Mouse (Mus musculus) ES-CJ7 (cell line): ENCODE measurements at regions not wholly inside any gene's neighbourhood (a gene's known extent, or its start where the extent isn't known, plus 50 kb on each side); places are given as distances from the start of the nearest gene placed in this dataset.

ENCODE experiments used
- DNase-seq: peaks from one replicate; pipeline ENCODE4 v3.0.0; 2011; ENCODE audit warnings: low read depth, low spot score

- no peak for DNase-seq
Measured at GRCm38 (mm10) chr15:61514324-61514723, 591.5 kb upstream of the A1bg start.

GRCm38 (mm10) chr15:61508806-61509205 lies 586.0 kb upstream of the A1bg start:
- no peak for DNase-seq

GRCm38 (mm10) chr15:61506361-61506897 lies 583.6 kb upstream of the A1bg start:
- peak; percentile 4 for DNase-seq

- DNase-seq: no peak
Measured at GRCm38 (mm10) chr15:61503436-61503835, 580.6 kb upstream of the A1bg start.

DNA sequence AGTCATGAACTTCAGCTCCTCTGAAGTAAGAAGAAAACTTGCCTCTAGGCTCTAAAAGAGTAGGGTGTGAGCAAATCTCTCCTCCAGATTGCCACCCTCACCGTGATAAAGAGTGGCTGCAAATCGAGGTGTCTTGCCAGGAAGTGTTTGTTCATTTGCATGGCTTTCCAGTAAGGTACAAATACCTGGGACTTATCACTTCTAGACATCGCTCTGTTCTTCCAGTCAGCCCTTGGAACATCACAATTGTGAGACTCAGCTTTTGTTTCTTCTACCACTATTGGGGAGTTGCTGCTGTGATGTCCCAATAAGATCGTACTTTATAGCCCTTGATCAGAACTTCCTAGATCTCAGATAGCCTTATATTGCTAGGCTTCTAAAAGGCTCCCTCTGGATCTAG lies 566.9 kb upstream of the A1bg start:
- no peak for DNase-seq

DNA sequence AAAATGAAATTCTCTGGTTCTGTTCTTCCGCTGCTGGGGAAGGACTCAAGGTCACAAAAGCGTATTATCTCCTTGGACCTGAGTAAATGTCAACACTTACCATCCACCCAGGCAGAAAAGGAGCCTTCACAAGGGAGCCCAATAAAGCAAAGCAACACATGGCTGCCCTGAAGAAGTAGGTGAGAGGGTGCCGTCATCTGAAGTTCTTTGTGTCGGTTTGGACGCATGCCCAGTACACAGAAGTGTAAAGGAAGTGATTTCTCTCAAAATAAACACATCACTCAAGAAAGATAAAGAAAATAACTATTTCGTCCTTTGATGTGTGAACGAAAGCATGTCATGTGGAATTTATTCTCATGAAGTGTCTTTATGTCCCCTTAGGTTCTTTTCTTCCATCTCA lies 559.0 kb upstream of the A1bg start:
- no peak for DNase-seq

DNA sequence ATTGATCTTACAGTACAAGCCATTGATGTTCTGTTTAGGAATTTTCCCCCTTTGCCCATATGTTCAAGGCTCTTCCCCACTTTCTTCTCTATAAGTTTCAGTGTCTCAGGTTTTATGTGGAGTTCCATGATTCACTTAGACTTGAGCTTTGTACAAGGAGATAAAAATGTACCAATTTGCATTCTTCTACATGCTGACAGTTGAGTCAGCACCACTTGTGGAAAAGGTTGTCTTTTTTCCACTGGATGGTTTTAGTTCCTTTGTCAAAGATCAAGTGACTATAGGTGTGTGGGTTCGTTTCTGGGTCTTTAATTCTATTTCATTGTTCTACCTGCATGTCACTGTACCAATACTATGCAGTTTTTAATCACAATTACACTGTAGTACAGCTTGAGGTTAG lies 551.1 kb upstream of the A1bg start:
- no peak for DNase-seq

- DNase-seq: no peak
Measured at GRCm38 (mm10) chr15:61455042-61455441, 532.2 kb upstream of the A1bg start.

- no peak for DNase-seq
Measured at GRCm38 (mm10) chr15:61454350-61454671, 531.5 kb upstream of the A1bg start.

- no peak for DNase-seq
Measured at GRCm38 (mm10) chr15:61453656-61454349, 531.0 kb upstream of the A1bg start.

GRCm38 (mm10) chr15:61450217-61450616 lies 527.4 kb upstream of the A1bg start:
- no peak for DNase-seq

- no peak for DNase-seq
Measured at GRCm38 (mm10) chr15:61448482-61448881, 525.7 kb upstream of the A1bg start.

DNA sequence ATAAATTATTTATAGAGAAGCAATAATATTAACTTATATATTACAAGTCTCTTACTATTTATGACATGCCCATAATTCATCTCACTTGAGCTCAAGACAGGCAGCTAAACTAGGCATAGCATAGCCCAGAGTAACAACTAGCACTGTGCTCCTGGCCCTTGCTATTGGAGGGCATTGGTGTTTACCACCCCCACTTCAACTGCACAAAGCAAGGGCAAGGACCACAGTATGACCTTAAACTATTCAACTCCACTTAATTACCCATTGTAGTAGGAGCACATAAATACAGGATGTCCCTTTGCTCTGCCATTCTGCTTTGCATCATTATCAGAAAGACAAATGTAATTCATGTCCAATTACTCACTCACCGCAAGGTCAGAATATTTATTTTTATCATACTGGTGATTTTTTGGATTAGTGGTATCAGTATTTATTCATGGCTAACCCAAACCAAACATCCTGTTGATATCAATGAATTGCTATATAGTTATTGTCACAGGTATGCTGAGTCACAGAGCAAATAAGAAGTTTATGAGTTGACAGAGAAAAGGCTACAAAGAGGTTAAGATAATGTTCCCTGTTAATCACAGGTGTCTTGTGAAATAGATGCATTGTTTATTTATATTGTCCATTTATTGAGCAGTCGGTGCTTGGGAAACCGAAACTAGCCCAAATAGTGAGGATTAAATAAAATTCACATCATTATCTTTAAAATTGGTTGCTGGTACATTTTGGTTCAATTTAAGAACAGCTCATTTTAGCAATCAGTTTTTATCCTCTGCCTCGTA lies 523.4 kb upstream of the A1bg start:
- no peak for DNase-seq

DNA sequence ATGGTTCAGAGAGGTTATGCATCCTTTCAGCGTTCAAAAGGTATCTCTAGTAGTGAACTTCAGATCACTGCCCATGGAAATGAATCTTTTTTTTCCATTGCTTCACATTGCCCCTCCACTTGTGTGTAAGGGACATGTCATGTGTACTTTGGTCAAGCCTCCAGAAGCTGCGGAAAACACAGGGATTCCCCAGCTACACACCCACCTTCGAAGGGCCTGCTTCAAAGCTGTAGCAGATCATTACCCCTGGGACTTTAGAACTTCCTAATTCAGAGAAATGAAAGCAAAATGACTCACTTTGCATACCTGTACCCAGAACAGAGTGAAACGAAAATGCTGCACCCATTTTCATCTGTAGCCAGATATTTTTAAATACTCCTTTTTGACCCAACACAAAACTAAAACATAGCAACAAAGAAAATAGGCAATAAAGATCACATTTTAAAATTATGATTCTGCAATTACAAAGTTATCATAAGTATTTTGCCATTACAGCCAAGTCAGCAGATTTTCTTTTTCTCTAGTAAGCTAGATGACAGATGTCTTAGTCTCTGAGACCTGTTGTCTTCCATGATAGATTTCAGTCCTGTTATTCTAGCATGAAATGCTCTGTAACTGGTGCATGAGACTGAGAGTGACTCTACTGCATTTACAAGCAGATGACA lies 519.1 kb upstream of the A1bg start:
- DNase-seq: no peak

- DNase-seq: no peak
Measured at GRCm38 (mm10) chr15:61441012-61441411, 518.2 kb upstream of the A1bg start.

- no peak for DNase-seq
Measured at GRCm38 (mm10) chr15:61440284-61440683, 517.5 kb upstream of the A1bg start.

DNA sequence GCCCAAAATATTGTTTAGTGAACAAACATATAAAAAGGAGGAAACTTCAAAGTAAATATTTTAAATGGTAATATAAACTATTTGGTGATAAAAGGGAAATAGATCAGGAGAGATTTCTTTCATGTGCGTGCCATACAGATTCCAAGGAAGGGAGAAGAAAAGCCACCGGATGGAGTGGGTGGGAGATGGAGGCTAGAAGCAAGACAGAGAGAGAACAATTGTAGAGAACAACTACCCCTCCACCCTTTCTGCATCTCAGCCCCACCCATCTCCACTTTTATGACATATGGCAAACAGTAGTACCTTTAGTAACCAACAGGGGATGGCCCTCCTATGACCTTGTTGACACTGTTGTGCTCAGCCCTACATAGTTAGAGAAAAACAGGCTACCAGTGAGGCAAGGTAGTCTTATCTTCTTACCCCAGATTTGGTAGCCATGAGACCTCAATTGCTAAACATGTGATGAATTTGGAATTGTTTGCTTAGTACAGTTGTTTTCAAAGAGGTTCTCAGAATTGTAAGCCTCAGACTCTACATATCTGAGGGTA lies 516.9 kb upstream of the A1bg start:
- peak; percentile 10 for DNase-seq

DNA sequence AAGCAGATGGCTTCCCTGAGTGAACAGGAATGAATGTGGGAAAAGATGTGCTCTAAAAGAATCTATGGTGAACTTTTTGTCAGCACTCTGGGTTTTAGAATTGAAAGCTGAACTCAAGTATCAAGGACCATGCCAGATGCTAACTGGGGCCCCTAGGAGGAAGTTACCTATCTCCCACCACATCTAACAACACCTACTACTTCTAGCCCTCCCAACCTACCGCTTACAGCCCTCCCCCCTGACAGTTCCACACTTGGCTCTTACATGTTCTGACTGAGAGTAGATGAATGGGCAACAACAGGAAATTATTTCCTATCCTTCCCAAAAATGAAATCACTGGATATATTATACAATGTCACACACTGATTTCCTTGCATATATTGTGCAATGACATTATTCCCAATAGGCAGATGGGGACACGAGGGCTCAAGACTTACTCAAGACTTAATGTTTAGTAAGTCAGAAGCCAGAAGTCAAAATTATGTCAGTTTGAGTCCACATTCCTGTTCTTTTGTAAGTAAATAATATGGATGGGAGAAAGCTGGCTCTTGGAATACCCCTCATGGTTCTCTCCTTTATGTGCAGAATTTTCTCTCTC lies 506.1 kb upstream of the A1bg start:
- no peak for DNase-seq

DNA sequence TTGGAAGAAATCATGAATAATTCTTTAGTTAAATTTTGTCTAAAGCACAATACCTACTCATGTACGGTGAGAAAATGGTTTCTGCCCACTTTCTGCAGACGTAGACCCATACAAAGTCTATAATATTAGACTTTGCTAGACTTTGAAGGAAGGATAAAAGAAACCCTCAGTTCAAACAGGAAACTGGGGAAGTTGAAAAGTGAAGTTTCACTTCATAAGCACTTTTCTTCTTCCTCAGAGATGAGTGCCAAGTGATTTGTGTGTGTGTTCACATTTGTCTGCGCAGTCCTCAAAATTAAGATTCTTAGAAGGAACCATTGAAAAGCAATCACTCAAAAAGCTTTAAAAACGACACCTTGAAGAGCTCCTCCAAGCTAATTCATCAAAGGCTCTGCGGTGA lies 500.2 kb upstream of the A1bg start:
- no peak for DNase-seq

DNA sequence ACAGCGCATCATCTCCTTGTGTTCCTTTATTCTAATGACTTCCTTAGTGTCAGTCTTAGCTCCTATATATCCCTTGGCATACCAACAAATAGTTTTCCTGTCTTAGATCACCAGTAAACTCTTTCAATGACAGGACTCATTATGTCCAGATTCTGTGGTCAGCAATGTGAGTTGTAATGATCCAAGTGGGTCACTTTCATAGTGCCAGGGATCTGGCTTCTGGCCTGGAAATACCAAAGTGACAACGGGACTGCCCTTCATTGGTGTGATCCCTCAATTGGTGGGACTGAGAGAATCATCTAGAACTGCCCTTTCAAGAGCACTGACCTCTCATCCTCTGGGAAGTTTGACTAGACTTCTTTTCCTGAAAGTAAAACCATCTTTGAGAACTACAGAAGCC lies 494.7 kb upstream of the A1bg start:
- no peak for DNase-seq

GRCm38 (mm10) chr15:61416841-61417240 lies 494.0 kb upstream of the A1bg start:
- DNase-seq: no peak

GRCm38 (mm10) chr15:61415626-61416025 lies 492.8 kb upstream of the A1bg start:
- DNase-seq: peak; percentile 7
